Mouse (Mus musculus): ENCODE results near the gene Gprin2. TPM values are rescaled to one million over a fixed set of nuclear protein-coding genes. Genes with fewer than 3 reads are reported as not detected.
A peak's percentile ranks its signal among the peaks of the same experiment; 100 is the strongest.

The Gprin2 gene
- polyA plus RNA-seq, 1 experiment from 2014 or later = 6.1 TPM

DNA sequence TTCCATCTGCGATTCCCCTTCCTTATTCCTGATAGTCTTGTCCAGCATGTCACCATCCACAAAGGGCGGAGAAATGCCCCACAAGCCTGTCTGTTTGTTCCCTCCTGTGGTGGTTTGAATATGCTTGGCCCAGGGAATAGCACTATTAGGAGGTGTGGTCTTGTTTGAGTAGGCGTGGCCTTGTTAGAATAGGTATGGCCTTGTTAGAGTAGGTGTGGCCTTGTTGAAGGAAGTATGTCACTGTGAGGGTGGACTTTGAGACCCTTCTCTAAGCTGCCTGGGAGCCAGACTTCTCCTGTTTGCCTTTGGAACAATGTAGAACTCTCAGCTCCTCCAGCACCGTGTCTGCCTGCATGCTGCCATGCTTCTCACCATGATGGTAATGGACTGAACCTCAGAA is 8.5 kb upstream of the Gprin2 start:
- WGBS = 87% methylated on average over 4 of the region's 4 CpGs
- Histone ChIP-seq H3K4me2 (ENCODE audit: low read length) (no peak overlapping the region), H3K27ac (ENCODE audit: low read length) (no peak overlapping the region), H3K27me3 (replicated peaks; ENCODE audit: control insufficient read depth, insufficient read depth, low read length) (no peaks in the 10 kb centered on the region), H3K4me3 (replicated peaks; ENCODE audit: low read length) (no peak overlapping the region), H3K36me3 (ENCODE audit: control insufficient read depth, insufficient read depth) (no peaks in the 10 kb centered on the region), H3K9me3 (ENCODE audit: control insufficient read depth, low read length) (no peaks in the 10 kb centered on the region), H3K9ac (replicated peaks; ENCODE audit: low read depth, low read length) (no peak overlapping the region), H3K4me1 (replicated peaks; ENCODE audit: control insufficient read depth, insufficient read depth, low read length) (no peaks in the 10 kb centered on the region)
- no peak for ATAC-seq

DNA sequence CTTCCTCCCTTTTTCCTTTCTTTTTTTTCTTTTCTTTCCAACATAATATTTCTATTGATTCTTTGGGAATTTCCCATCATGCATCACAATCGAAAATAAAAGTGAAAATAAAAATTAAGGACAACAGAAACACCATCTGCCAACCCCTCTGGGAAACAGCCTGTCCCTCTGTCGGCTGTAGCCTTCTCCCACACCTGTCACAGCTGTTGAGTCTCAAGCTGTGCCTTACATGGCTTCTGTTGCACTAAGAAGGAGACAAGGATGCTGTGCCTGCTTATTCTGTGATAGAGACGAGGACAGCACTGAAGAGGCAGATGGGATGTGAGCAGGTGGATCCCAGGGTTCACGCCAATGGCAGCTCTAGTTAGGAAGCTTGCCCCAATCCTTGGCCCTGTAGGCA is 7.6 kb upstream of the Gprin2 start:
- Histone ChIP-seq H3K36me3 (ENCODE audit: control insufficient read depth, insufficient read depth) (no peaks in the 10 kb centered on the region), H3K27me3 (replicated peaks; ENCODE audit: control insufficient read depth, insufficient read depth, low read length) (no peaks in the 10 kb centered on the region), H3K4me3 (replicated peaks; ENCODE audit: low read length) (no peak overlapping the region), H3K9ac (replicated peaks; ENCODE audit: low read depth, low read length) (no peak overlapping the region), H3K4me1 (replicated peaks; ENCODE audit: control insufficient read depth, insufficient read depth, low read length) (no peaks in the 10 kb centered on the region), H3K9me3 (ENCODE audit: control insufficient read depth, low read length) (no peaks in the 10 kb centered on the region), H3K27ac (ENCODE audit: low read length) (no peak overlapping the region), H3K4me2 (ENCODE audit: low read length) (no peak overlapping the region)
- ATAC-seq = no peak
- 52% methylated on average over 4 of the region's 4 CpGs for WGBS

GRCm38 (mm10) chr14:34208651-34209050 is 7.2 kb upstream of the Gprin2 start:
- Histone ChIP-seq H3K4me1 (replicated peaks; ENCODE audit: control insufficient read depth, insufficient read depth, low read length) (no peaks in the 10 kb centered on the region), H3K4me3 (replicated peaks; ENCODE audit: low read length) (no peak overlapping the region), H3K27ac (ENCODE audit: low read length) (no peak overlapping the region), H3K27me3 (replicated peaks; ENCODE audit: control insufficient read depth, insufficient read depth, low read length) (no peaks in the 10 kb centered on the region), H3K9me3 (ENCODE audit: control insufficient read depth, low read length) (no peaks in the 10 kb centered on the region), H3K9ac (replicated peaks; ENCODE audit: low read depth, low read length) (no peak overlapping the region), H3K4me2 (ENCODE audit: low read length) (no peak overlapping the region), H3K36me3 (ENCODE audit: control insufficient read depth, insufficient read depth) (no peaks in the 10 kb centered on the region)
- 53% methylated on average over 2 of the region's 2 CpGs for WGBS
- no peak for ATAC-seq

GRCm38 (mm10) chr14:34207996-34208395 is 6.5 kb upstream of the Gprin2 start:
- Histone ChIP-seq H3K36me3 (ENCODE audit: control insufficient read depth, insufficient read depth) (no peaks in the 10 kb centered on the region), H3K4me3 (replicated peaks; ENCODE audit: low read length) (no peak overlapping the region), H3K4me1 (replicated peaks; ENCODE audit: control insufficient read depth, insufficient read depth, low read length) (no peaks in the 10 kb centered on the region), H3K9me3 (ENCODE audit: control insufficient read depth, low read length) (no peaks in the 10 kb centered on the region), H3K27me3 (replicated peaks; ENCODE audit: control insufficient read depth, insufficient read depth, low read length) (no peaks in the 10 kb centered on the region), H3K4me2 (ENCODE audit: low read length) (no peak overlapping the region), H3K9ac (replicated peaks; ENCODE audit: low read depth, low read length) (no peak overlapping the region), H3K27ac (ENCODE audit: low read length) (no peak overlapping the region)
- 79% methylated on average over 6 of the region's 6 CpGs for WGBS
- ATAC-seq = no peak

DNA sequence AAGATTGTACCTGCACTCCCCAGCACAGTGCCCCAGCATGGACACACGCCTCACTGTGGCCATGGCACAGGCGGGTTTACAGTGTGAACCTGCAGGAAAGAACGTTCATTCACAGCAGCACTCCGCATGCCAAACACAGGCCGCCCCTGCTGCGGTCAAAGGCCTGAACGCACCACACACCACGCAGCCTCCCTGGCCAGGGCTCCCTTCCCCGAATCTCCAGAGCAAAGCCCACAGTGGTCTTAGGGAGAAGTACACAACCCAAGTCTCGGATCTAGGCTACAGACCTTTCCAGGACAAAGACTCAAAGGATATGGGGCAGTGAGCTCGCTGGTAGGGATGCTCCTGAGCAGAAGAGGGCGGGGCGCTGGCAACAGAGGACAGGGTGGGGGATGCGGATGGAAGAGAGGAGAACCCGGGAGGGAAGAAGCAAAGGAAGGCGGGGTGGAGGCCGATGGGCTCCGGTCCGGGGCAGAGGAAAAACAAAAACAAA is 669 bp downstream of the Gprin2 start:
- Histone ChIP-seq H3K36me3 (ENCODE audit: control insufficient read depth, insufficient read depth) (no peaks in the 10 kb centered on the region), H3K9me3 (ENCODE audit: control insufficient read depth, low read length) (no peaks in the 10 kb centered on the region), H3K27ac (ENCODE audit: low read length) (no peak overlapping the region), H3K4me1 (replicated peaks; ENCODE audit: control insufficient read depth, insufficient read depth, low read length) (no peaks in the 10 kb centered on the region), H3K9ac (replicated peaks; ENCODE audit: low read depth, low read length) (peak overlapping the region; percentile 86), H3K4me2 (ENCODE audit: low read length) (peak overlapping the region; percentile 84), H3K27me3 (replicated peaks; ENCODE audit: control insufficient read depth, insufficient read depth, low read length) (no peaks in the 10 kb centered on the region; the same call in 1 of the 2 replicates), H3K4me3 (replicated peaks; ENCODE audit: low read length) (peak overlapping the region; percentile 82)
- 2% methylated on average over 19 of the region's 19 CpGs for WGBS
- ATAC-seq = peak; percentile 83

DNA sequence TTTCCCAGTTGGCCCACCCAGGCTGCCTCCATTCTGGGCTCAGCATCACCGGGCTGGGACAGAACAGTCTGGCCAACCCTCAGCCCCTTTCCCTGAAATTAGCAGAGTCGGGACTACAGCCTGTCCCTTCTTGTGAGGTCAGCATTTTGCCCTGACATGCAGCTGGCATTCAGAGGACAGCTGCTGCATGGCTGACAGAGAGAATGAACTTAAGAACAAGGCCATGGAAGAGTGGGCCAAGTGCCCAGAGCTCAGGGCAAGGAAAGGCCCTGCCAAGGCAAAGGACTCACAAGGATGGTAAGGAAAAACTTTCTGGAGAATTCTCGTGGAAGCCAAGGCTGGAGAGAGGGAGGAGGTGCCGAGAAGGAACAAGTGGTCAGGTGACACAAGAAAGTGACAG is 4.7 kb downstream of the Gprin2 start:
- Histone ChIP-seq H3K27ac (ENCODE audit: low read length) (no peak overlapping the region), H3K4me3 (replicated peaks; ENCODE audit: low read length) (no peak overlapping the region), H3K27me3 (replicated peaks; ENCODE audit: control insufficient read depth, insufficient read depth, low read length) (no peaks in the 10 kb centered on the region; the same call in 1 of the 2 replicates), H3K9me3 (ENCODE audit: control insufficient read depth, low read length) (no peaks in the 10 kb centered on the region), H3K9ac (replicated peaks; ENCODE audit: low read depth, low read length) (no peak overlapping the region), H3K4me1 (replicated peaks; ENCODE audit: control insufficient read depth, insufficient read depth, low read length) (no peaks in the 10 kb centered on the region), H3K4me2 (ENCODE audit: low read length) (no peak overlapping the region), H3K36me3 (ENCODE audit: control insufficient read depth, insufficient read depth) (no peaks in the 10 kb centered on the region)
- 46% methylated on average over 4 of the region's 4 CpGs for WGBS
- no peak for ATAC-seq

GRCm38 (mm10) chr14:34195466-34195865 is 6.0 kb downstream of the Gprin2 start:
- no peaks in the 10 kb centered on the region for H3K9me3 ChIP-seq (ENCODE audit: control insufficient read depth, low read length)
- H3K4me2 ChIP-seq (ENCODE audit: low read length) = no peak overlapping the region
- no peaks in the 10 kb centered on the region for H3K36me3 ChIP-seq (ENCODE audit: control insufficient read depth, insufficient read depth)
- 90% methylated on average over 15 of the region's 15 CpGs for WGBS
- H3K27me3 ChIP-seq (replicated peaks; ENCODE audit: control insufficient read depth, insufficient read depth, low read length) = no peaks in the 10 kb centered on the region; the same call in 1 of the 2 replicates
- no peak overlapping the region for H3K4me3 ChIP-seq (replicated peaks; ENCODE audit: low read length)
- no peak overlapping the region for H3K9ac ChIP-seq (replicated peaks; ENCODE audit: low read depth, low read length)
- H3K27ac ChIP-seq (ENCODE audit: low read length) = no peak overlapping the region
- no peak for ATAC-seq
- H3K4me1 ChIP-seq (replicated peaks; ENCODE audit: control insufficient read depth, insufficient read depth, low read length) = no peaks in the 10 kb centered on the region

- Histone ChIP-seq H3K4me1 (replicated peaks; ENCODE audit: control insufficient read depth, insufficient read depth, low read length) (no peaks in the 10 kb centered on the region), H3K4me2 (ENCODE audit: low read length) (no peak overlapping the region), H3K9me3 (ENCODE audit: control insufficient read depth, low read length) (no peaks in the 10 kb centered on the region), H3K4me3 (replicated peaks; ENCODE audit: low read length) (no peak overlapping the region), H3K9ac (replicated peaks; ENCODE audit: low read depth, low read length) (no peak overlapping the region), H3K27me3 (replicated peaks; ENCODE audit: control insufficient read depth, insufficient read depth, low read length) (no peaks in the 10 kb centered on the region), H3K27ac (ENCODE audit: low read length) (no peak overlapping the region), H3K36me3 (ENCODE audit: control insufficient read depth, insufficient read depth) (no peaks in the 10 kb centered on the region)
- no peak for ATAC-seq
- WGBS = 89% methylated on average over 4 of the region's 4 CpGs
Measured at GRCm38 (mm10) chr14:34193879-34194278, 7.6 kb downstream of the Gprin2 start.

GRCm38 (mm10) chr14:34190361-34190760 is 11.1 kb downstream of the Gprin2 start:
- no peak overlapping the region for H3K27ac ChIP-seq (ENCODE audit: low read length)
- no peak for ATAC-seq
- H3K36me3 ChIP-seq (ENCODE audit: control insufficient read depth, insufficient read depth) = no peaks in the 10 kb centered on the region
- H3K9me3 ChIP-seq (ENCODE audit: control insufficient read depth, low read length) = no peaks in the 10 kb centered on the region
- H3K27me3 ChIP-seq (replicated peaks; ENCODE audit: control insufficient read depth, insufficient read depth, low read length) = no peaks in the 10 kb centered on the region
- H3K4me3 ChIP-seq (replicated peaks; ENCODE audit: low read length) = no peak overlapping the region
- H3K4me2 ChIP-seq (ENCODE audit: low read length) = no peak overlapping the region
- 77% methylated on average over 7 of the region's 7 CpGs for WGBS
- H3K9ac ChIP-seq (replicated peaks; ENCODE audit: low read depth, low read length) = no peak overlapping the region
- H3K4me1 ChIP-seq (replicated peaks; ENCODE audit: control insufficient read depth, insufficient read depth, low read length) = no peaks in the 10 kb centered on the region

- Histone ChIP-seq H3K27ac (ENCODE audit: low read length) (no peak overlapping the region), H3K4me1 (replicated peaks; ENCODE audit: control insufficient read depth, insufficient read depth, low read length) (no peaks in the 10 kb centered on the region), H3K4me3 (replicated peaks; ENCODE audit: low read length) (no peak overlapping the region), H3K4me2 (ENCODE audit: low read length) (no peak overlapping the region), H3K9ac (replicated peaks; ENCODE audit: low read depth, low read length) (no peak overlapping the region), H3K27me3 (replicated peaks; ENCODE audit: control insufficient read depth, insufficient read depth, low read length) (no peaks in the 10 kb centered on the region), H3K9me3 (ENCODE audit: control insufficient read depth, low read length) (no peaks in the 10 kb centered on the region), H3K36me3 (ENCODE audit: control insufficient read depth, insufficient read depth) (no peaks in the 10 kb centered on the region)
- ATAC-seq = no peak
- 66% methylated on average over 5 of the region's 5 CpGs for whole genome bisulfite sequencing
Measured at GRCm38 (mm10) chr14:34188629-34189028, 12.8 kb downstream of the Gprin2 start.
